Mouse (Mus musculus) MEL (cell line): Measurements from ENCODE around the gene Kif26b. TPM values are rescaled to one million over a fixed set of nuclear protein-coding genes. Genes with fewer than 3 reads are reported as not detected.

Source experiments
- DNase-seq: peaks from one replicate; pipeline ENCODE4 v3.0.0; 2011; ENCODE audit warnings: low read depth, low spot score
- H3K27ac ChIP-seq: 2 replicates; pipeline ENCODE4 v1.5.1; 2012; ENCODE audit warnings: low read depth, mild to moderate bottlenecking, control low read depth, low read length, moderate library complexity; ENCODE audit not compliant: control insufficient read depth
- H3K27me3 ChIP-seq, 2 experiments: fragments of 150-350 bp in 1 of 2; sonication (generic) in 1 of 2; 2 replicates each; pipeline ENCODE4 v1.6.1; 2012; ENCODE audit warnings: low read length in 2 of 2, mild to moderate bottlenecking in 2 of 2, improper control_type of control experiment in 1 of 2, moderate library complexity in 1 of 2; ENCODE audit not compliant: insufficient read depth in 2 of 2, control insufficient read depth in 1 of 2
- H3K36me3 ChIP-seq, 2 experiments: 2 replicates each; pipeline ENCODE4 v1.6.1; 2012 to 2014; ENCODE audit warnings: low read length in 2 of 2, improper control_type of control experiment in 1 of 2, inconsistent platforms in 1 of 2, mild to moderate bottlenecking in 1 of 2; ENCODE audit not compliant: insufficient read depth in 2 of 2, control insufficient read depth in 1 of 2
- H3K4me1 ChIP-seq, 2 experiments: fragments of 150-350 bp in 1 of 2; sonication (generic) in 1 of 2; 2 replicates each; pipeline ENCODE4 v1.6.1; 2012; ENCODE audit warnings: low read length in 2 of 2, improper control_type of control experiment in 1 of 2, mild to moderate bottlenecking in 1 of 2; ENCODE audit not compliant: insufficient read depth in 2 of 2, control insufficient read depth in 1 of 2
- H3K4me3 ChIP-seq, 2 experiments: fragments of 150-350 bp in 1 of 2; sonication (generic) in 1 of 2; 2 replicates each; pipeline ENCODE4 v1.5.1; 2012; ENCODE audit warnings: low read depth in 2 of 2, low read length in 2 of 2, mild to moderate bottlenecking in 2 of 2, moderate library complexity in 2 of 2, control low read depth in 1 of 2, improper control_type of control experiment in 1 of 2; ENCODE audit not compliant: control insufficient read depth in 1 of 2, insufficient read depth in 1 of 2
- H3K79me2 ChIP-seq: 2 replicates; pipeline ENCODE4 v1.6.1; 2012; ENCODE audit warnings: mild to moderate bottlenecking, low read length, moderate library complexity; ENCODE audit not compliant: control insufficient read depth, poor library complexity, insufficient read depth
- H3K9ac ChIP-seq: 2 replicates; pipeline ENCODE4 v1.6.1; 2012; ENCODE audit warnings: low read depth, mild to moderate bottlenecking, control low read depth, low read length, moderate library complexity; ENCODE audit not compliant: control insufficient read depth, poor library complexity, severe bottlenecking
- H3K9me3 ChIP-seq: fragments of 150-350 bp; sonication (generic); replicated peaks from 2 replicates; pipeline ENCODE4 v1.6.1; 2012; ENCODE audit warnings: mild to moderate bottlenecking, low read length, improper control_type of control experiment, moderate library complexity; ENCODE audit not compliant: insufficient read depth
- CTCF ChIP-seq, 3 experiments: IDR thresholded peaks in 2 of 3; conservative IDR thresholded peaks in 1 of 3; 2 replicates each; pipeline ENCODE4 v1.5.1; 2011 to 2012; ENCODE audit warnings: low read length in 3 of 3, low read depth in 2 of 3, mild to moderate bottlenecking in 2 of 3, improper control_type of control experiment in 1 of 3, inconsistent platforms in 1 of 3, mixed read lengths in 1 of 3, moderate library complexity in 1 of 3; ENCODE audit not compliant: control insufficient read depth in 1 of 3, insufficient read depth in 1 of 3, poor library complexity in 1 of 3, severe bottlenecking in 1 of 3
- GABPA ChIP-seq: IDR thresholded peaks from 2 replicates; pipeline ENCODE4 v1.6.1; 2012; ENCODE audit warnings: low read depth, mild to moderate bottlenecking, inconsistent platforms, low read length, improper control_type of control experiment, moderate library complexity
- HCFC1 ChIP-seq: IDR thresholded peaks from 2 replicates; pipeline ENCODE4 v1.6.1; 2012; ENCODE audit warnings: low read depth, mild to moderate bottlenecking, inconsistent platforms, low read length, improper control_type of control experiment, moderate library complexity
- JUND ChIP-seq: IDR thresholded peaks from 2 replicates; pipeline ENCODE4 v1.6.1; 2011; ENCODE audit warnings: low read depth, mild to moderate bottlenecking, improper control_type of control experiment, low read length
- MAZ ChIP-seq: IDR thresholded peaks from 2 replicates; pipeline ENCODE4 v1.6.1; 2012; ENCODE audit warnings: low read depth, mild to moderate bottlenecking, inconsistent platforms, low read length, improper control_type of control experiment
- MEF2A ChIP-seq: IDR thresholded peaks from 2 replicates; pipeline ENCODE4 v1.6.1; 2014; ENCODE audit warnings: low read depth, mild to moderate bottlenecking, inconsistent platforms, low read length, improper control_type of control experiment; ENCODE audit not compliant: poor library complexity, insufficient replicate concordance, severe bottlenecking; ENCODE audit errors: extremely low read depth
- MYC ChIP-seq: IDR thresholded peaks from 2 replicates; pipeline ENCODE4 v1.6.1; 2011; ENCODE audit warnings: low read depth, mild to moderate bottlenecking, low read length, improper control_type of control experiment, moderate library complexity
- POLR2A ChIP-seq, 2 experiments: IDR thresholded peaks; 2 replicates each; pipeline ENCODE4 v1.6.1; 2011 to 2012; ENCODE audit warnings: low read length in 2 of 2, mild to moderate bottlenecking in 2 of 2, control low read depth in 1 of 2, improper control_type of control experiment in 1 of 2, low read depth in 1 of 2, moderate library complexity in 1 of 2; ENCODE audit not compliant: control insufficient read depth in 1 of 2, insufficient read depth in 1 of 2, poor library complexity in 1 of 2
- POLR2AphosphoS2 ChIP-seq: IDR thresholded peaks from 2 replicates; pipeline ENCODE4 v1.6.1; 2011; ENCODE audit warnings: low read length, improper control_type of control experiment
- RAD21 ChIP-seq: IDR thresholded peaks from 2 replicates; pipeline ENCODE4 v1.6.1; 2011; ENCODE audit warnings: mild to moderate bottlenecking, low read depth, low read length, improper control_type of control experiment
- RCOR1 ChIP-seq: IDR thresholded peaks from 2 replicates; pipeline ENCODE4 v1.6.1; 2012; ENCODE audit warnings: low read depth, mild to moderate bottlenecking, inconsistent platforms, low read length, improper control_type of control experiment
- SIN3A ChIP-seq: IDR thresholded peaks from 2 replicates; pipeline ENCODE4 v1.6.1; 2012; ENCODE audit warnings: low read length, improper control_type of control experiment, inconsistent platforms
- SMC3 ChIP-seq: IDR thresholded peaks from 2 replicates; pipeline ENCODE4 v1.6.1; 2011; ENCODE audit warnings: low read depth, low read length, improper control_type of control experiment
- TAL1 ChIP-seq: IDR thresholded peaks from 2 replicates; pipeline ENCODE4 v1.6.1; 2012; ENCODE audit warnings: mild to moderate bottlenecking, inconsistent platforms, low read length, moderate library complexity, mixed read lengths
- TCF12 ChIP-seq: IDR thresholded peaks from 2 replicates; pipeline ENCODE4 v1.6.1; 2014; ENCODE audit warnings: low read depth, mild to moderate bottlenecking, inconsistent platforms, low read length, improper control_type of control experiment, moderate library complexity
- ZC3H11A ChIP-seq: IDR thresholded peaks from 2 replicates; pipeline ENCODE4 v1.6.1; 2012; ENCODE audit warnings: low read depth, mild to moderate bottlenecking, inconsistent platforms, low read length, improper control_type of control experiment
- ZMIZ1 ChIP-seq: IDR thresholded peaks from 2 replicates; pipeline ENCODE4 v1.6.1; 2012; ENCODE audit warnings: low read depth, mild to moderate bottlenecking, inconsistent platforms, low read length, improper control_type of control experiment, moderate library complexity
- ZNF384 ChIP-seq: IDR thresholded peaks from 2 replicates; pipeline ENCODE4 v1.6.1; 2012; ENCODE audit warnings: low read depth, mild to moderate bottlenecking, inconsistent platforms, low read length, improper control_type of control experiment
- polyA plus RNA-seq, 2 experiments: library from polyadenylated mRNA; stranded (reverse) in 1 of 2; unstranded in 1 of 2; fragments of >175 nt in 1 of 2; fragments of >200 nt in 1 of 2; gene quantifications; 2 replicates each; pipeline versions ENCODE4 v1.2.1 to v1.2.4; 2012; ENCODE audit warnings: low replicate concordance in 2 of 2, low read depth in 1 of 2; ENCODE audit not compliant: insufficient read length in 2 of 2, insufficient read depth in 1 of 2, missing spikeins in 1 of 2
- total RNA-seq: library from RNA; depleted of rRNA; stranded (reverse); fragments of 300-350 nt; gene quantifications from 2 replicates; pipeline ENCODE4 v1.2.3, GENCODE M21; 2012

Gene Kif26b
- total and polyA plus RNA-seq, 3 experiments: 0.08 to 0.50 TPM; not detected in 1

GRCm38 (mm10) chr1:178600851-178601569 lies 72.1 kb downstream of the Kif26b start:
- H3K79me2 ChIP-seq: no peaks in the 10 kb centered on the region
- no peak for TF ChIP-seq TAL1
- TF ChIP-seq SIN3A: no peak
- TF ChIP-seq CTCF (IDR thresholded peaks at IDR 0.05 in 2 of 3, conservative IDR thresholded peaks at IDR 0.05 in 1 of 3; ENCODE audit: control insufficient read depth in 1 of 3, insufficient read depth in 1 of 3, low read depth in 2 of 3, low read length in 3 of 3, poor library complexity in 1 of 3, severe bottlenecking in 1 of 3): no peak
- TF ChIP-seq TCF12: no peak
- no peak for TF ChIP-seq RAD21
- no peak for TF ChIP-seq ZC3H11A
- TF ChIP-seq MEF2A: no peak
- TF ChIP-seq POLR2AphosphoS2: no peak
- TF ChIP-seq MYC: no peak
- TF ChIP-seq GABPA: no peak
- no peak for TF ChIP-seq RCOR1
- no peak for TF ChIP-seq ZNF384
- TF ChIP-seq ZMIZ1: no peak
- TF ChIP-seq HCFC1: no peak
- no peak for TF ChIP-seq POLR2A (IDR thresholded peaks at IDR 0.05; ENCODE audit: control insufficient read depth in 1 of 2, insufficient read depth in 1 of 2, low read depth in 1 of 2, low read length in 2 of 2, poor library complexity in 1 of 2)
- TF ChIP-seq, all 39 proteins: peak for 0
- no peak overlapping the region for H3K9ac ChIP-seq
- no peaks in the 10 kb centered on the region for H3K27me3 ChIP-seq
- no peak overlapping the region for H3K27ac ChIP-seq
- no peaks in the 10 kb centered on the region for H3K9me3 ChIP-seq
- no peaks in the 10 kb centered on the region for H3K36me3 ChIP-seq
- no peaks in the 10 kb centered on the region for H3K4me1 ChIP-seq
- H3K4me3 ChIP-seq: no peak overlapping the region
- DNase-seq: no peak

DNA sequence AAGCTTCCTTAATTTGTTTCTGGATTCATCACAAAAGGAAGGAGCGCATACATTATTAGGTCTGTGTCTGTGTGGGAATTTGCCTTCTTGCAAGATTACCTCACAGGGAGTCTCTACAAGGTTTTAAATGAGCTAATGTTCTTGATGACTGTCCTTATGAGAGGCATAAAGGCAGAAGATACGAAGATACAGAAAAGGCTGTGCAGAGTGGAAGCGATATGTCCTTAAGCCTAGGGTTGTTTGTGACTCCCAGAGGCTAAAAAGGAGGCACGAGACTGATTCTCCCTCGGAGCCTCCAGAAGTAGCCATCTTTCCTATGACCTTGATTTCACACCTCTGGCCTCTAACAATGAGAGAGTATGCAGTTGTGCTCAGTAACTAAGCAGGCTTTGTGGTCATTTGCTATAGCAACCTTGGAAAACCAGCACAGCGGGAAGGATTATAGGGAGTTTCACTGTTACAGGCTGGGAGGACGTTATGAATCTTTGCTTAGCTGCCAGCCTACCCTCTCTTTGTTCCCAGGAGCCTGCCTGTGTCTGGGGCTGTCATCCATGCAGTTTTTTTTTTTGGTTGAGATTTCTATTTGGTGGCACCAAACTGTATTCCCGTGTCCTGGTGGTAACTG lies 80.3 kb downstream of the Kif26b start:
- Histone ChIP-seq H3K36me3 (no peaks in the 10 kb centered on the region), H3K4me1 (no peaks in the 10 kb centered on the region), H3K27me3 (no peaks in the 10 kb centered on the region), H3K79me2 (no peaks in the 10 kb centered on the region), H3K27ac (no peak overlapping the region), H3K9ac (no peak overlapping the region), H3K9me3 (no peaks in the 10 kb centered on the region), H3K4me3 (no peak overlapping the region)
- no peak for DNase-seq
- TF ChIP-seq RAD21 (no peak), MAZ (no peak), TCF12 (no peak), CTCF (IDR thresholded peaks at IDR 0.05 in 2 of 3, conservative IDR thresholded peaks at IDR 0.05 in 1 of 3; ENCODE audit: control insufficient read depth in 1 of 3, insufficient read depth in 1 of 3, low read depth in 2 of 3, low read length in 3 of 3, poor library complexity in 1 of 3, severe bottlenecking in 1 of 3) (no peak), JUND (no peak), ZNF384 (no peak), SMC3 (no peak), POLR2AphosphoS2 (no peak)
